ENCODE assay signal across 11 mouse cellular contexts in genomic region chr14:51385741-51386140, GRCm38 (mm10). TPM values are rescaled to one million over a fixed set of nuclear protein-coding genes. Genes with fewer than 3 reads are reported as not detected.
A peak's percentile ranks its signal among the peaks of the same experiment; 100 is the strongest.
DNase-seq lines count a peak whose midpoint lies in the region; ATAC-seq and TF ChIP-seq lines count a peak whose summit lies in the region.
"Had no signal": no experiment of that assay in that cellular context is flagged by ENCODE, and none has a peak within 500 bp of the region (broad histone marks: within the 10 kb centered on the region; RNA-seq: fewer than 3 reads in every experiment).

No protein-coding gene starts in this region.

- WGBS in embryonic facial prominence, embryonic 10.5 days = 93% methylated on average over 4 of the region's 4 CpGs
- WGBS in hindbrain, embryonic 16.5 days = 51% methylated on average over 4 of the region's 4 CpGs
- 71% methylated on average over 4 of the region's 4 CpGs for WGBS in midbrain, postnatal 0 days

- H3K27me3 ChIP-seq in CH12.LX (replicated peaks) = no peaks in the 10 kb centered on the region
- no peaks in the 10 kb centered on the region for H3K27me3 ChIP-seq in embryonic facial prominence, embryonic 10.5 days (replicated peaks; ENCODE audit: low read depth, poor library complexity, severe bottlenecking)
- no peaks in the 10 kb centered on the region for H3K27me3 ChIP-seq in hindbrain, embryonic 16.5 days (replicated peaks; ENCODE audit: control insufficient read depth, insufficient read depth, low read length)
- no peaks in the 10 kb centered on the region for H3K27me3 ChIP-seq in midbrain, postnatal 0 days (ENCODE audit: insufficient read depth, low read length)
- H3K27me3 ChIP-seq: liver, embryonic 13.5 days had no signal

- no peaks in the 10 kb centered on the region for H3K36me3 ChIP-seq in CH12.LX (replicated peaks in 1 of 2; ENCODE audit: control insufficient read depth in 1 of 2, insufficient read depth in 1 of 2, low read length in 1 of 2)
- no peaks in the 10 kb centered on the region for H3K36me3 ChIP-seq in embryonic facial prominence, embryonic 10.5 days (replicated peaks)
- no peaks in the 10 kb centered on the region for H3K36me3 ChIP-seq in hindbrain, embryonic 16.5 days (ENCODE audit: control insufficient read depth, insufficient read depth, low read length)
- H3K36me3 ChIP-seq in midbrain, postnatal 0 days (ENCODE audit: insufficient read depth, low read length) = no peaks in the 10 kb centered on the region
- H3K36me3 ChIP-seq: liver, embryonic 13.5 days had no signal

- TF ChIP-seq CTCF in CH12.LX (conservative IDR thresholded peaks at IDR 0.05 in 1 of 2, IDR thresholded peaks at IDR 0.05 in 1 of 2; ENCODE audit: low read depth in 2 of 2, low read length in 2 of 2) = no peak
- no peak for TF ChIP-seq CTCF in midbrain, postnatal 0 days (IDR thresholded peaks at IDR 0.05)

- H3K4me1 ChIP-seq in CH12.LX (ENCODE audit: control insufficient read depth in 1 of 2, insufficient read depth in 2 of 2) = no peaks in the 10 kb centered on the region; a peak in 1 of 4 replicates
- no peaks in the 10 kb centered on the region for H3K4me1 ChIP-seq in embryonic facial prominence, embryonic 10.5 days
- H3K4me1 ChIP-seq in hindbrain, embryonic 16.5 days (ENCODE audit: control insufficient read depth, insufficient read depth, low read depth, low read length) = no peaks in the 10 kb centered on the region
- H3K4me1 ChIP-seq in midbrain, postnatal 0 days (ENCODE audit: insufficient read depth, low read length) = no peaks in the 10 kb centered on the region
- H3K4me1 ChIP-seq: liver, embryonic 13.5 days had no signal

- no peak overlapping the region for H3K27ac ChIP-seq in CH12.LX (ENCODE audit: insufficient read depth, low read depth)
- H3K27ac ChIP-seq in embryonic facial prominence, embryonic 10.5 days (replicated peaks) = no peak overlapping the region
- no peak overlapping the region for H3K27ac ChIP-seq in hindbrain, embryonic 16.5 days (ENCODE audit: low read depth, low read length)
- no peak overlapping the region for H3K27ac ChIP-seq in midbrain, postnatal 0 days (ENCODE audit: low read depth, low read length)
- H3K27ac ChIP-seq: heart, adult 2 months; liver, embryonic 13.5 days had no signal

- H3K9ac ChIP-seq in CH12.LX (ENCODE audit: insufficient read depth, low read depth) = no peak overlapping the region
- H3K9ac ChIP-seq in hindbrain, embryonic 16.5 days (ENCODE audit: low read depth, low read length) = no peak overlapping the region
- H3K9ac ChIP-seq in midbrain, postnatal 0 days (replicated peaks; ENCODE audit: low read length, poor library complexity, severe bottlenecking) = no peak overlapping the region
- H3K9ac ChIP-seq: liver, embryonic 13.5 days had no signal

- H3K4me2 ChIP-seq in CH12.LX (ENCODE audit: insufficient read depth, low read depth, poor library complexity, severe bottlenecking) = no peak overlapping the region
- H3K4me2 ChIP-seq in hindbrain, embryonic 16.5 days (ENCODE audit: low read length) = no peak overlapping the region
- H3K4me2 ChIP-seq in midbrain, postnatal 0 days (ENCODE audit: low read depth, low read length, poor library complexity, severe bottlenecking) = no peak overlapping the region
- H3K4me2 ChIP-seq: liver, embryonic 13.5 days had no signal

- TF ChIP-seq RAD21 in CH12.LX (IDR thresholded peaks at IDR 0.05; ENCODE audit: low read depth, low read length) = no peak

- H3K79me2 ChIP-seq in CH12.LX (replicated peaks; ENCODE audit: control insufficient read depth, extremely low read depth, insufficient read depth, poor library complexity, severe bottlenecking) = no peaks in the 10 kb centered on the region; the same call in 1 of the 2 replicates

- H3K9me3 ChIP-seq in CH12.LX (replicated peaks; ENCODE audit: low read length) = peaks cover 32% of the 10 kb centered on the region
- peaks cover 30% of the 10 kb centered on the region for H3K9me3 ChIP-seq in embryonic facial prominence, embryonic 10.5 days
- peaks cover 9% of the 10 kb centered on the region for H3K9me3 ChIP-seq in hindbrain, embryonic 16.5 days (ENCODE audit: control insufficient read depth, low read length)
- 0 out of 2 replicates have a peak, but pooled peaks cover 3% of the 10 kb centered on the region for H3K9me3 ChIP-seq in midbrain, postnatal 0 days (ENCODE audit: low read length)

- peak; percentile 17 for DNase-seq in CH12.LX (ENCODE audit: extremely low read depth)
- DNase-seq in embryonic facial prominence, embryonic 10.5 days (ENCODE audit: low spot score) = peak; percentile 17
- DNase-seq in midbrain, postnatal 0 days (ENCODE audit: low spot score) = peak; percentile 5
- no peak for DNase-seq in ovary, adult 18-20 months (ENCODE audit: low spot score)
- DNase-seq in gastrocnemius, postnatal 25 days = no peak
- no peak for DNase-seq in heart, adult 9 months (ENCODE audit: low spot score in 2 of 2)
- DNase-seq: heart, adult 2 months; kidney, postnatal 4 days; liver, embryonic 13.5 days had no signal

- ATAC-seq in hindbrain, embryonic 16.5 days = peak; percentile 64
- peak; percentile 29; the same call in 1 of the 2 replicates for ATAC-seq in midbrain, postnatal 0 days (ENCODE audit: low FRiP score)

- dilution Hi-C loops in CH12.LX (cut with MboI; ENCODE audit: extremely low pct_ligation_motif_present, extremely low pct_unique_long_range_greater_than_20kb, low sequenced_read_pairs) = no loop called here

- H3K4me3 ChIP-seq in CH12.LX (replicated peaks in 1 of 3; ENCODE audit: low read depth in 2 of 3, low read length in 2 of 3, poor library complexity in 1 of 3) = no peak overlapping the region
- H3K4me3 ChIP-seq in embryonic facial prominence, embryonic 10.5 days = no peak overlapping the region
- H3K4me3 ChIP-seq in hindbrain, embryonic 16.5 days (ENCODE audit: low read length) = no peak overlapping the region
- H3K4me3 ChIP-seq in midbrain, postnatal 0 days (ENCODE audit: low read depth, low read length) = no peak overlapping the region
- H3K4me3 ChIP-seq: erythroblast, embryonic 14.5 days; heart, adult 2 months; liver, embryonic 13.5 days had no signal

- in situ Hi-C loops in CH12.LX (cut with MboI; ENCODE audit: low pct_ligation_motif_present, low pct_unique_long_range_greater_than_20kb, low sequenced_read_pairs) = no loop called here

- TF ChIP-seq POLR2A in CH12.LX (IDR thresholded peaks at IDR 0.05; ENCODE audit: low read depth, low read length) = no peak

- no peak for TF ChIP-seq EP300 in CH12.LX (IDR thresholded peaks at IDR 0.05; ENCODE audit: low read length)

TF ChIP-seq in CH12.LX, 34 proteins besides CTCF, POLR2A, EP300 and RAD21:
- TF ChIP-seq RCOR1 (conservative IDR thresholded peaks at IDR 0.05; ENCODE audit: low read depth, low read length) = no peak
- no peak for TF ChIP-seq MXI1 (IDR thresholded peaks at IDR 0.05; ENCODE audit: low read depth, low read length)
- TF ChIP-seq GABPA (IDR thresholded peaks at IDR 0.05; ENCODE audit: insufficient replicate concordance, low read depth, low read length) = no peak
- TF ChIP-seq USF2 (conservative IDR thresholded peaks at IDR 0.05; ENCODE audit: low read depth, low read length) = no peak
- no peak for TF ChIP-seq MEF2A (IDR thresholded peaks at IDR 0.05; ENCODE audit: borderline replicate concordance, low read depth, low read length)
- no peak for TF ChIP-seq ZC3H11A (IDR thresholded peaks at IDR 0.05; ENCODE audit: low read depth, low read length)
- no peak for TF ChIP-seq ELF1 (IDR thresholded peaks at IDR 0.05; ENCODE audit: low read depth, low read length)
- TF ChIP-seq HCFC1 (IDR thresholded peaks at IDR 0.05; ENCODE audit: low read depth, low read length) = no peak
- no peak for TF ChIP-seq POLR2AphosphoS2 (IDR thresholded peaks at IDR 0.05; ENCODE audit: low read depth, low read length)
- no peak for TF ChIP-seq MYC (IDR thresholded peaks at IDR 0.05; ENCODE audit: low read depth, low read length)
- TF ChIP-seq SIN3A (IDR thresholded peaks at IDR 0.05; ENCODE audit: low read length) = no peak
- no peak for TF ChIP-seq KAT2A (IDR thresholded peaks at IDR 0.05; ENCODE audit: insufficient replicate concordance, low read length)
- no peak for TF ChIP-seq CHD2 (IDR thresholded peaks at IDR 0.05; ENCODE audit: low read length)
- TF ChIP-seq TCF12 (IDR thresholded peaks at IDR 0.05; ENCODE audit: low read depth, low read length) = no peak
- no peak for TF ChIP-seq IRF4 (IDR thresholded peaks at IDR 0.05; ENCODE audit: low read depth, low read length)
- no peak for TF ChIP-seq USF1 (IDR thresholded peaks at IDR 0.05; ENCODE audit: low read depth, low read length)
- TF ChIP-seq JUND (conservative IDR thresholded peaks at IDR 0.05; ENCODE audit: low read depth, low read length) = no peak

RNA-seq across cellular contexts. Expression of gene Gm7247, which starts 24.2 kb away (rescaled TPM):
- total RNA-seq in CH12.LX (2012; rRNA removed) (not detected in 2 replicates), CH12.LX (2014; rRNA removed) (not detected in 2 replicates)
- polyA plus RNA-seq in CH12.LX (2012; ENCODE audit: insufficient read length, low read depth) = not detected in 2 replicates
- polyA plus RNA-seq in embryonic facial prominence, embryonic 10.5 days (2016; fragmentation: Nextera tagmentation; extraction: Ambion mirVana) = not detected in 2 replicates
- not detected in 2 replicates for polyA plus RNA-seq in hindbrain, embryonic 16.5 days (2015; fragmentation: Nextera tagmentation; extraction: Ambion mirVana)
- total RNA-seq in midbrain, postnatal 0 days (2014; rRNA removed) = not detected in 2 replicates
- not detected in 2 replicates for polyA plus RNA-seq in midbrain, postnatal 0 days (2015; fragmentation: Nextera tagmentation; extraction: Ambion mirVana)
- total RNA-seq in gastrocnemius, postnatal 25 days (2021) = not detected
- total RNA-seq: heart, adult 2 months had no signal
- polyA plus RNA-seq: erythroblast, embryonic 14.5 days; heart, adult 2 months; liver, embryonic 13.5 days had no signal

RNA-seq across cellular contexts. Expression of gene Vmn2r88, which starts 24.9 kb away (rescaled TPM):
- not detected in 2 replicates for total RNA-seq in CH12.LX (2012; rRNA removed)
- total RNA-seq in CH12.LX (2014; rRNA removed) = not detected in 2 replicates
- polyA plus RNA-seq in CH12.LX (2012; ENCODE audit: insufficient read length, low read depth) = not detected in 2 replicates
- polyA plus RNA-seq in embryonic facial prominence, embryonic 10.5 days (2016; fragmentation: Nextera tagmentation; extraction: Ambion mirVana) = not detected in 2 replicates
- polyA plus RNA-seq in hindbrain, embryonic 16.5 days (2015; fragmentation: Nextera tagmentation; extraction: Ambion mirVana) = not detected in 2 replicates
- not detected in 2 replicates for total RNA-seq in midbrain, postnatal 0 days (2014; rRNA removed)
- polyA plus RNA-seq in midbrain, postnatal 0 days (2015; fragmentation: Nextera tagmentation; extraction: Ambion mirVana) = not detected in 2 replicates
- total RNA-seq in gastrocnemius, postnatal 25 days (2021) = not detected
- total RNA-seq: heart, adult 2 months had no signal
- polyA plus RNA-seq: erythroblast, embryonic 14.5 days; heart, adult 2 months; liver, embryonic 13.5 days had no signal

Comparison
In these comparisons a context has a peak if more than half of its experiments do, and no peak if none do; other contexts are left out.
1. DNase-seq: peak in CH12.LX (single experiment), embryonic facial prominence, embryonic 10.5 days (single experiment) and midbrain, postnatal 0 days (single experiment); none in ovary, adult 18-20 months (single experiment), gastrocnemius, postnatal 25 days (single experiment) and heart, adult 9 months (0 of 2).